Mouse (Mus musculus) heart, adult 9 months (tissue): ENCODE measurements around the gene Tesk1.

Experiments used
- DNase-seq, 2 experiments: peaks; one replicate each; pipeline ENCODE4 v3.0.0; 2022; ENCODE audit warnings: low spot score in 2 of 2

The Tesk1 gene

DNA sequence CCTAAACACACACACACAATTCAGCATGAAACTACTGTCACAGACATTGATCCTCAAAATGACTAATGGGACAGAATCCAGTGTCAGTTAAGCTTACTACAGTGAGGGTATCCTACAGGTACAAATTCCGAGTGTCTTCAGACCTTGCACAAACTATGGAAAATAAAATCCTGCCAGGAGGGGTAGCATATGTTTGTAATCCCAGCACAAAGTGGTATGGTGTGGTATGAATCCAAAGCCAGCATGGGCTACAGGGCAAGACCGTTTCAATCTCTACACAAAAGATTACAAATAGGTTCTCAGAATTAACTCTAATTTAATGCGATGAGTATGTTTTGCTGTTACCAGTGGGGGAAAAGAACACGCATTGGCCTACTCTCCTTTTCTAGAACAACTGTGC is at the start of gene Tesk1:
TSS of gene Tesk1 (plus strand) at position 301 of the 400 bp plus-strand sequence.
- no peak for DNase-seq

DNA sequence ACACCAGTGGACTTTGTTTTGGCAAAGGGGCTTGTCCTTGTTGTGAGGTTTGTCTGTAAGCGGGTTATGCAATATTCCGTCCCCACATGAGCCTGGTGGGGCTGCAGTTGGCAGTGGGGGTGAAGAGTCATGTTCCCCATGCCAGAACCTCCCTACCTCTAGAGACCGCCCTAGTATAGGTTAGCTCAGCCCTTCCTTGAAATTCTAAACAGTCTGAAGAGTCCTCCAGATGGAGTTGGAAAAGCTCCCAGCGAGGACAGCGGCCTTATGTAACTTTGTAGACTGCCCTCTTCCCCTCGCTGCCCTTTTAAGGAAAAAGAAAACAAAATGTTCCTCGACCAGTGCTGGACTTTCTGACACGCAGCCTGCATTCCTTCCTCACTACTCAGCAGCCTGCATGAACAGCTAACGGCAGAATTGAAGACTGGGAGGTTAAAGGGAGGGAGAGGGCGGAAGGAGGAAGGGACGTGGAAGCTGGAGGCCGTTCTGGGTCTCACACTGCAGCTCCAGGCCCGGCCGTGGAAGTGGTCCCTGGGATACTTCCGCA is 47.3 kb upstream of the Tesk1 start:
- DNase-seq: peak; percentile 91 to 95

DNA sequence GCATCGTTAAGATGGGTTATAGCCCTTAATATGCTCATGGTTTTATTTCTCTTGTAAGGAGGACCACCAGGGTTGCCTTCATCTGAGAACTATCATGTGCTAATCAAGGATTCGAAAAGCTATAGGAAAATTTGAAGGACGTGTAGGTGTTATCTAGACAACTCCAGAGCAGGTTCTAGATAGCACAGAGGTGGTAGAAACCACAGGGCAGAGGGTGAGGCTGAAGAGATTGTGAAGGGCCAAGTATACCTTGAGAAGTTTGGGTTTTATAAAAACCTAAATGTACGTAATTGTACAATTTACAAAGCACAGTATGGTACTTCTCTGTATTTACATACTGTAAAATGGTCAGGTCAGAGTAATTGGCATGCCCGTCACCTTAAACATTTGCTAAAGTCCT is 46.6 kb upstream of the Tesk1 start:
- DNase-seq: no peak

DNA sequence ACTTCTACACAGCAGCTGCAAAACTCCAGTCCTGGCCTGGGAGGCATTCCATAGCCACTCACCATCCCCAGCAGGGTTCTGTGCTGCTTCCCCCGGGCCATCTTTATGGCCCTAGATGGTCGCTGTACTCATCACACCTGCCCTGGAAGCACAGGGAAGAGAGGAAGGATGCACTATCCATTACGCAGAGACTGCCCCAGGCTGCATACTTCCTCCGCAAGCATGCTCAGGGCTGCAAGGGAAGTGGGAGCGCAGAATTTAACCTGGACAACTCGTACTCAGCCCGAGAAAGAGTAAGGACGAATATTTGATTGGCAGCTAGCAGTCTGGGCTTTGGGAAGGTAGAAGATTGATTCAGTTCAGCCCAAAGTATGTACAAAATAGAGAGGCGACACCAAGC is 45.9 kb upstream of the Tesk1 start:
- DNase-seq: no peak

DNA sequence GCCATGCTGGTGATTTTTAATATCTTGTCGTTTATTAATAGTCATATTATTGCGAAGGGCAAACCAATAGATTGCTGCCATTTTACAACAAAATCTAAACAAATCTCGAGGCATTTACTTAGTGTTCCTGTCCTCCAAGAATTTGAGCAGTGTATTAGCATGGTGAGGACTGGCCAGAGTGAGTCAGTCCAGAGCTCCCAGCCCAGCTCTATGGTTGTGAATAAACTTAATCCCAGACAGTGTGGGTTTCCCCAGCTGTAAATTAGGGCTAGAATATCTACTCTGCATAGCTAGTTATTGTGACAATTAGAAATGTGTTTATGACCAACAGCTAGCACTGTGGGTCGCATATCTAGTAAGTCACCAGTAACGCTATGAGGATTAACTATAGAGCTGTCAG is 45.4 kb upstream of the Tesk1 start:
- no peak for DNase-seq

DNA sequence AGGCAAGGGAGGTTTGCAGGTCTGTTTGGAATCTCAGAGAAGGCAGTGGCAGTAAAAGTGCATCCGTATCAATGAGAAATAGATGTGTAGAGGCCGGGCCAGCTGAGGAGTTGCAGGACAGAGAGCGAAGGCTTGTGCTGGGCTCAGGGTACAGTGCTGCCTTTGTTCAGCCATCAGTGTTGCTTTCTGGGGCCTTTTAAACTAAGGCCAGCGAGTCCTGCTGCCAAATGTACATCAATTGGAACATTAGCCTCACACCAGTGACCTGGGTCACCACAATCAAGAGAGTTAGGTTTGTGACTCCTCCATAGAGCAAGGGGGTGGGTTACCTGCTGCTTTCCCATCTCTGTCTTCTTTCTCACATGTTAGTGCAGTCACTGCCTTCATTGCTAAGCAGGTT is 43.7 kb upstream of the Tesk1 start:
- no peak for DNase-seq

DNA sequence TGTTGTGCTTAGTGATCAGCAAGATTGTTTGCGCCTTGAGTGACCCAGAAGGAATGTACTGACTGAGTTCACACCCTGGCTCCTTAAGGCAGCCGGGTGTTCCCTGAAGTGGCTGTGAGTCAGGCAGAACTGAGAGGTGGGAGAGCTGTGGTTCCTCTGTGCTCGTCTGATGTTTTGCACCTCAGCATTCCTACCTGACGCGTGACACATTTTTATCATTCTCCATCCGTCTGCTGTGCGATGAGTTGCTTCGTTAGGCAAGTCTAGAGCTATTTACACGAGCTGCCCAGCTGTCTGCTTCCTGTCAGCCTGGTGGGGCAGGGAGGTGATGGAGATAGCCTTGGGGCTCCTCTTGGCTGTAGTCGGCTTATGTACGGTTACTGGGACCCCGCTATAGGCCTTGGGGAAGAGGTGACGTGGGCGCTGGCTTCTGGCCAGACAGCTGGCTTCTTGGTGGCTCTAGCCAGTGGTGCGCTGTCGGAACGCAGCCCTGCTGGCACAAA is 42.9 kb upstream of the Tesk1 start:
- DNase-seq: peak in 1 of 2 experiments; percentile 56

DNA sequence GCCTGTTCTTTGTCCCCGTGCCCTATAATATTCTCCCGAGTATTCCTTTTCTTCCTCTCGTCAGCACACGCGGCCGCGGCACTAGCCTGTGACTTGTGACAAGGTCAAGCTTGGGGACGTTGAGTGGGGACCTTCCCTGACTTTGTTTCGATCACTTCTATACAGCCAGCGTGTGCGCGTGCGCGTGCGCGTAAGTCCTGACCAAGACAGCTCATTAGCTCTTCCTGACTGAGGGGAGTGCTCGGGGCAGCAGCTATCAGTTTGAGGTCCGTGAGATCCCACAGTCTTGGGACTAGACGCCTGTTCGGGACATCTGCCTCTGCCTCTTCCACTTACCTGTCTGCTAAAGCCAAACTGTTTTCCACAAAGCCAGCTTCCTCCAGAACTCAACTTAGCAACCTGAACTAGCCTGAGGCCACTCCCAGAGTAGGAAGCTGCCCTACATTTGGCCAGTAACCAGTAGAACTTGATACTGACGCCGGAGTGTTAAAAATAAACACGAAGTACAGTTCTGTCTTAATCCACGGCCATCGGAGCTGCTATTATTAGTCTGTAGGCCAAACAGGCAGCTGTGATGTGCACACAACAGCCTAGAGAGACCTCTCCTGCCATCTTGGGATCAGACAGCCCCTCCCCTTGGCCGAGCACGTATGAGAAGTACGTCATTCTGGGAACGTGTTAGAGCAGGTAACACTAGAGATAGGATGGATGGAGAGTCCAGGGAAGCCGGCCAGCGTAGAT is 42.2 kb upstream of the Tesk1 start:
- DNase-seq: peak; percentile 80 to 82

DNA sequence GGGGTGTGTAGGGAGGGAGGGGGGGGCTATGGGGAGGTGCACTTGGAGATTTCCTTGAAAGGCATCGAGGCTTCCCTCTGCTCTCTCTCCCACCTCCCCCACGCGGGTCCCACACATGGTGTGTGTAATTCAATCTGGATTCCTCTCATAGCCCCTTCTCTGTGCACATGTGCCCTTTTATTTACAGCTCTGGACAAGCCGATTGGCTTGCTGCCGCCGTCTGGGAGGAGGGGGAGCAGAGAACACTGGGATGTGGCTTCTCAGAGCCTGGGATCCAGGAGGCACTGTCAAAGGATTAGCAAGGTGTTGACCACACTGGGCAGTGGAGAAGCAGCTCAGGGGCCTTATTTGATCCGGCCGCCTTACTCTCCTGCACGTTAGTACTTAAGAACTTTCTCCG is 40.8 kb upstream of the Tesk1 start:
- no peak for DNase-seq

DNA sequence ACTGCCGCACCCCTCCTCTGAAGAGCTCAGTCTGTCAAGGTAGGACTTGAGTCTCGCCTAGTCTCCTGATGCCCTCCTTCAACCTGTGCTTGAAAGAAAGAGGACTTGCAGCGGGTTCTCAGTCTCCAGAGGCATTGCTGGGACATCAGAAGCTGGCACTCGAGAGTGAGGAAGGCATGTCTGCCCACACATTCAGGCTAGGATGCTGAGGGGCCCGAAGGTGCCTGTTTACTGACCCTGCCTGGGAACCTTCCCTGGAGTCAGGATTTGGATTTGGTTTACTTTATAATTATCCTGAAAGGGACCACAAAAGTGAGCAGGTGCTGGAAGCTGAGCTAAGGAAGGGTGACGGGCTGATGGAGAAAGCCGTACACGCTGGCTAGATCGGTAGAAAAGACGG is 40.3 kb upstream of the Tesk1 start:
- no peak for DNase-seq

DNA sequence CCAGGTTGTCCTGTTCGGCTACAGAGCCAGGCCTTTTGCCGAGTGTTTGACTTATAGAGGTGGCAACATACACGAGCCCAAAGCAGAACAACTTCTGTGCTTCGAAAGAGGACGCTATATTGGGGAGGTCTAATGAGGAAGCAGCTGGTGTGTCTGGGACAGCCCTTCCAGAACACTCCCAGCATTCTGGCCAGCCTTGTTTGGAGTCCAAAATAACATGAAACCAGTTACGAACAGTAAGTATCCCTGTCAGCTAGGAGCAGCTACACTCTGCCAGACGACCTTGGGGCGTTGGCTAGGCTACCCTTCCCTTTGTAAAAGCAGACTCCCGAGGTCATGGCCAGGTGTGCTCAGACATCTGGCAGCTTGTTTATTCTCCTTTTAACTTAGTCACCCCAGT is 39.5 kb upstream of the Tesk1 start:
- DNase-seq: peak in 1 of 2 experiments; percentile 73

DNA sequence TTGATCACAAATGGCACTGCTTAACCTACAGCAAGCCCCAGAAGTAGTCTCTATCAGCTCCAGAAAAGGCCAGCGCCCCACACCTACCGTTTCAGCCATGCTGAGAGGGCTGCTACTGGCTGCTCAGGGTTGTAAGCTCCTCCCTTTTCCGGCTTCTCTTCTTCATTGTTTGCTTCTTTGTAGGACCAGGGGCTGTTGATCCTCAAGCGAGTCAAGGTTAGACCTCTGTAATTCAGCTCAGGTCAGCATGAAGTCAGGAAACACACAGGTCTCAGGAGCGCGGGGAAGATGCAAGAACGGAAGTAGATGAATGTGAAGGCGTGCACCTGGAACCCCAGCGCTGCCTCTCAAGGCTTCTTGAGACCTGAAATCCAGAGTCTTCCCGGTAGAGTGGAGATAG is 37.0 kb upstream of the Tesk1 start:
- no peak for DNase-seq

DNA sequence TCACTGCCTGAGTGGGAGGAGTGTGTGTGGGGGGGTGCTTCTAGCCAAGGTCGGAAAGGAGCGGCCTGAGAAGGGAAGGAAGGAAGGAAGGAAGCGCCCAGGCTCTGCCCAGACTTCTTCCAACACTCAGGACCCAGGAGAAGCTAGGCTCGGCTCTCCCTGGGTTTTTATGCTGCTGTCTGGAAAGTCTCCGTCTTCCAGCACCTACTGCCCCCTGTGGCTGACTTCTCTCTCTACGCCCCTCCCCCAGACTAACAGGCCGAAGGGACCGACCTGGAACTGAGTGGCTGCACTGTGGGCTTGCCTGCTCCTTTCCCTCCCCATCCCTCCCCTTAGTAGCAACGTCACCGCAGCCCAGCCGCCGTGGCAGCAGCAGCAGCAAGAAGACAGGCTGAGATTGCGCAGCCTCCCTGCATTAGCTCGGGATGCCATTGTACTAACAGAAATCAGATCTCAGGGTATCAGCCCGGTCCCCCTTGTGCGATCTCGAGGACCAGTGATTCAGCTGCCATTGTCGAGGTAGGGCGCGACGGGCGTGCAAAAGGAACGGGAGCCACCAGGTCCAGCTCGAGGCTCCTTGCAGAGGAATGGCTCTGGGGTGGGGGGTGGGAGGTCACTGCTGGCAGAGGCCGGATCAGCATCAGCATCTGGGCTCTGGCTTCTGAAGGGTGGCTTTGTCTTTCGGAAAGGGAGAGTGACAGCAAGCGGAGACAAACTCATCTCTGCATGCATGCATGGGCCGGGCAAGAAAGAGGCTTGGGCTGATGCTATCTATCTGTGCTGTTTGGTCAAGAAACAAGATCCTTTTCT is 35.4 kb upstream of the Tesk1 start:
- peak; percentile 84 to 92 for DNase-seq

DNA sequence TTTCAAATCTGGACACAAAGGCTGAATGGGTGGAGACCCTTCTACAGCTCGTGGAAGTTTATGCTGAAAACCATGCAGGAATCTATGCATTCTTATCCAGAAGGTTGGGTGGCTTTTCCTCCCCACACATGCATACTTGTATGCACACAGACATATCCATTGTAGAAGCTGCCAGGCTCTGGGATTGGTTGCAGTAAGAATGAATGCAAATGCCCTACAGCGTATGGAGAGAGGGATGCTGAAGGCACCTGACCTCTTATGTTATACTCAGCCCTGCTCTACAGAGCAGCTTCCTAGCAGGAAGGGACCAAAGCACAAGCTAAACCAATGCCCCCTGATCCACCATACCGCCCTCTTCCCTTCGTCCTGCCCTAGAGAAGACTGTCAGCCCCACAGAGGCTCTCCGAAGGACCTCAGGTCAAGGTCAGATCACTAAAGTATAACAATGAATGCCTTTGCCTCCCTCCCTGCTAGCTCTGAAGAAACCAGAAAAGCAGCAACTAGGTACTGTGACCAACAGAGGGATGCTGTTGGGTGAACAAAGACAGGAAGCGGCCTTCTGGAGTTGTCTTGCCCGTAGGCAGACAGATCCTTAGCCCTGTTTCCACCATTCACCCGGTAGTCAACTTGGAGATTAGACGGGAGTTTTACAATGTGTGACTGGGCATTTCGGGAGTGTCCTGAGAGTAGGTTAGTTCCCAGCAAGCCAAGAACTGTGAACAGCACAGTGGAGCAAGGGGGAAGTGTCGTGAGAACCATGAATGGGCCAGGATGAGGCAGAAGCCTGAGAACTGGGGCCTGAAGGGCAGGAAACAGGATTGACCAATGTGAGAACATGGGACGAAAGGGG is 34.4 kb upstream of the Tesk1 start:
- no peak for DNase-seq

DNA sequence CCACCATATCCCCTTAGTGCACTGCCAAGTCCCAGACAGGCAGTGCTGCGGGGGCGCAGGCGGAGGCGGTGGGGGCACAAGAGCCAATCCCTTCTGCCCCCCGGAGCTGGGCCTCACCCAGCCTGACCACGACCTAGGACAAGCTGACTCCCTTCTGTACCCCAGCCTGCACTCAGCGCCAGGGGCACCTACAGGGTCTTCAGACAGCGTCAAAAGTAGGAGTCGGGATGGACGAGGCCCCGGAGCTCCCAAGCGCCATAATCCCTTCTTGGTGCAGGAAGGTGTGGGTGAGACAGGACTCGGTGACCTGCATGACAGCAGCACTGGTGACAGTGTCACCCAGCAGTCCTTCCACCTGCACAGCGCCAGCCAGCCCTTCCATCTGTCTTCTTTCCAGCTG is 27.0 kb upstream of the Tesk1 start:
- no peak for DNase-seq

DNA sequence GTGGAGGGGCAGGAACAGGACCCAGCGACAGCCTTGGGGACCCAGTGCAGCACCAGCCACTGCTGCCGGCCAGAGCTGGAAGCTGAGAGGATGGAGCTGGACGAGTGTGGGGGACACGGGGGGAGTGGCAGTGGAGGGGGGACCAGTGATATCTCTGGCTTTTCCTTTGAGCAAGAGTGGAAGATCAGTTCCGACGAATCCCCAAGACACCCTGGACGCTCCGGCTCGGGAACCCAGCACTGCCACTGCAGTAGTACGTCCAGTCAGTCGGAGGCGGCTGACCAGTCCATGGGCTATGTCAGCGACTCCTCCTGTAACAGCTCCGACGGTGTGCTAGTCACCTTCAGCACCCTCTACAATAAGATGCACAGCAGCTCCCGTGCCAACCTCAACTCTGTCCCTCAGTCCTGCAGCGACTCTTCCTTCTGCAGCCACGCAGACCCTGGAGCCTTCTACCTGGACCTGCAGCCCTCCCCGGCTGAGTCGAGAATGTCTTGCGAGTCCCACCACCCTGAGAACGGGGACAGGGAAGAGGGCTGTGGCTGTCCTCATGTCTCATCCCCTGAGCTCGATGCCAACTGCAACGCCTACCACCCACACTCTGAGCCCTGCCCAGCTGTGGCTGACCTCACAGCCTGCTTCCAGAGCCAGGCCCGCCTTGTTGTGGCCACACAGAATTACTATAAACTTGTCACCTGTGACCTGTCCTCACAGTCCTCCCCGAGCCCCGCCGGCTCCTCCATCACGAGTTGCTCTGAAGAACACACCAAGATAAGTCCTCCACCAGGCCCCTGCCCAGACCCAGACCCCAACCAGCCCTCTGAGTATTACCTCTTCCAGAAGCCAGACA is 26.3 kb upstream of the Tesk1 start:
- no peak for DNase-seq

DNA sequence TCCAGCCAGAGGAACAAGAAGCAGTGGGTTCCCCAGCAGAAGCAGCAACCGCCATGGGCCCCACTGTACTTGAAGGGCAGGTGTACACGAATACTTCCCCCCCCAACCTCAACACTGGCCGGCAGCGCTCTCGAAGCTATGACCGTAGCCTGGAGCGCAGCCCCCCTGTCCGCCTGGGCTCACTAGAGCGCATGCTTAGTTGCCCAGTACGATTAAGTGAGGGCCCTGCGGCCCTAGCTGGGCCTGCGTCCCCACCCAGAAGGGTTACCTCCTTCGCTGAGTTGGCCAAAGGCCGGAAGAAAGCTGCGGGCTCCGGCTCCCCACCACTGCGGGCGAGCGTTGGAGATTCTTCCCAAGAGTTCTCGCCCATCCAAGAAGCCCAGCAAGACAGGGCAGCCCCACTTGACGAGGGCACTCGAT is 25.7 kb upstream of the Tesk1 start:
- no peak for DNase-seq

DNA sequence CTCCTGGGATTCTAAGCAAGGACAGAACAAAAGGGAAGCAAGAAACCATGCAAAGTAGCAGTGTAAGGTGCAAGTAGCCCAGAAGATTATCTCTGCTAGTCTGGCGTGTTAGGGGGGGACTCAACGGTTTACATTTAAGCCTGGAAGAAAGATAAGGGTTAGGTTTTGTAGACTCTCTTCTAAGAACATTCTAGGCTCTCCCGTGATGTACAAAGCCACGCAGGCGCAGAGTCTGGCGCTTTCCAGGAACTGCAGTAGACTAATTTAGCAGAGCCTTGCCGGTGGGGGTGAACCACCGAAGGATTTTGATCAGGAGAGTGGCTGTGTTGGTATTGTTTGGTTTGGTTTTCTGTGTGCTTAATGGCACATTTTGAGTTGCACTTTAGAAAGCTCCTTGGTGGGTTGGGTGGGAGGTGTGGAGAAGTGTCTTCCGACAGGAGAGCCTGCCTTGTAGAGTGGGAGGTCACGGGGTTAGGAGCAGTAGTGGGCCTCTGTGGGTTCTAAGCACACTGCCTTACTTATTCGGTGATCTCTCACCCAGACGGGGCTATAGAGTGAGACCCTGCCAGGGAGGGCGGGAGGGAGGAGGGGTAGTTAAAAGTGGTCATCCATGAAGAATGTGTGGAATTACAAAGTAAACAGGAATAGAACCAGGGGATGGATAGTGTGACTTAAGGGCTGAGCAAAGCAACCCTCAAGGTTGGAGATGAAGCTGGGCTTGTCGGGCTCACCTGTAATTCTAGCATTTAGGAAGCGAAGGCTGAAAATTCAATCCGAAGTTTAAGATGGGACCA is 24.3 kb upstream of the Tesk1 start:
- no peak for DNase-seq

DNA sequence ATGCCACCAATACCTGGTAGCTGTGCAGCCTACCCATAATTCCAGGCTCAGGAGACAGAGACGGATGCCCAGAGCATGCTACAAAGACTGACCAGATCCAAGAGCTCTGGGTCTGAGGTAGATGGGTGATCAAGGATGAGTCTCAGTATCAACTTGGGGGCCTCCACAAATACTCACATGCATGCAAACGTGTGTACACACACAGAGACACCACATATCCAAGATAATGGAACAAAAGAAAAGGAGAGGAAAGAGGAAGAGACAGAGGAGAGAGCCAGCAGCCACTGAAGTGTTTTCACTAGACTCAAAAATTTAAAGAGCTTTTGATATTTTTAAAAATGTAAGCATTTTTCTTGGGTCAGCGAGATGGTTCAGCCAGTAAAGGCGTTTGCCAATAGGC is 23.3 kb upstream of the Tesk1 start:
- DNase-seq: no peak
